Mouse (Mus musculus): ENCODE data around the gene Ddx5. TPM values are rescaled to one million over a fixed set of nuclear protein-coding genes. Genes with fewer than 3 reads are reported as not detected.
"Not testable (repeated sequence)": the region's sequence is repeated elsewhere in the genome, so short reads cannot be mapped to it uniquely, and the experiment has no call there.

Gene Ddx5
- total and polyA plus RNA-seq, 3 experiments = 269 to 1,169 (median 505) TPM

DNA sequence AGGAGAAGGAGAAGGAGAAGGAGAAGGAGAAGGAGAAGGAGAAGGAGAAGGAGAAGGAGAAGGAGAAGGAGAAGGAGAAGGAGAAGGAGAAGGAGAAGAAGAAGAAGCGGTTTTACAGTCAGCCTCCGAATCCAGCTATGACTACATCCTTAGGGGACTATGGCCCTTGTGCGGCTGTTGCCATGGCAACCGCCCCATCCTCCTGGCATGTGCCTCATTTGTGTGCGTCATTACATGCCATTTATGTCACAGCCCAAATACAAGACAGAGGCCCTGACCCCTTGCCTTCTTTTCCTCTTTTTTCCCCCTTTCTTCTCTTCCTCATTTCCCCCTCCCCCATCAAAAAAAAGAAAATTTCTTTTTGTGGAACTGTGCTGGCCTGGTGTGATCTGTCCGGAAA lies 47.8 kb downstream of the Ddx5 start:
- Histone ChIP-seq H3K9ac (ENCODE audit: insufficient read depth, low read depth) (no peak overlapping the region), H3K4me1 (ENCODE audit: control insufficient read depth in 1 of 2, insufficient read depth in 2 of 2) (peaks cover 3 to 64% of the 10 kb centered on the region in 2 experiments; a peak in 3 of 4 replicates), H3K4me3 (replicated peaks in 1 of 3; ENCODE audit: low read depth in 2 of 3, low read length in 2 of 3, poor library complexity in 1 of 3) (no peak overlapping the region), H3K4me2 (ENCODE audit: insufficient read depth, low read depth, poor library complexity, severe bottlenecking) (no peak overlapping the region), H3K27me3 (replicated peaks) (no peaks in the 10 kb centered on the region), H3K9me3 (replicated peaks; ENCODE audit: low read length) (peaks cover 5% of the 10 kb centered on the region), H3K79me2 (replicated peaks; ENCODE audit: control insufficient read depth, extremely low read depth, insufficient read depth, poor library complexity, severe bottlenecking) (peaks cover 9% of the 10 kb centered on the region), H3K27ac (ENCODE audit: insufficient read depth, low read depth) (no peak overlapping the region), H3K36me3 (replicated peaks in 1 of 2; ENCODE audit: control insufficient read depth in 1 of 2, insufficient read depth in 1 of 2, low read length in 1 of 2) (peaks cover 4 to 29% of the 10 kb centered on the region in 2 experiments)
- in situ Hi-C loops (cut with MboI; ENCODE audit: low pct_ligation_motif_present, low pct_unique_long_range_greater_than_20kb, low sequenced_read_pairs) = no loop called here
- TF ChIP-seq MAX (IDR thresholded peaks at IDR 0.05; ENCODE audit: low read length) (no peak), EP300 (IDR thresholded peaks at IDR 0.05; ENCODE audit: low read length) (peak; percentile 29), ZNF384 (IDR thresholded peaks at IDR 0.05; ENCODE audit: low read depth, low read length) (0 out of 2 replicates have a peak, but pooled peaks have one; percentile 2), POLR2A (IDR thresholded peaks at IDR 0.05; ENCODE audit: low read depth, low read length) (no peak), RAD21 (IDR thresholded peaks at IDR 0.05; ENCODE audit: low read depth, low read length) (no peak), MAFK (IDR thresholded peaks at IDR 0.05; ENCODE audit: insufficient replicate concordance, low read length) (no peak), BHLHE40 (IDR thresholded peaks at IDR 0.05; ENCODE audit: low read depth, low read length) (peak; percentile 54), MXI1 (IDR thresholded peaks at IDR 0.05; ENCODE audit: low read depth, low read length) (peak; percentile 64), MYC (IDR thresholded peaks at IDR 0.05; ENCODE audit: low read depth, low read length) (no peak)
- dilution Hi-C loops (cut with MboI; ENCODE audit: extremely low pct_ligation_motif_present, extremely low pct_unique_long_range_greater_than_20kb, low sequenced_read_pairs) = no loop called here
- peak; percentile 94 for DNase-seq (ENCODE audit: extremely low read depth)

DNA sequence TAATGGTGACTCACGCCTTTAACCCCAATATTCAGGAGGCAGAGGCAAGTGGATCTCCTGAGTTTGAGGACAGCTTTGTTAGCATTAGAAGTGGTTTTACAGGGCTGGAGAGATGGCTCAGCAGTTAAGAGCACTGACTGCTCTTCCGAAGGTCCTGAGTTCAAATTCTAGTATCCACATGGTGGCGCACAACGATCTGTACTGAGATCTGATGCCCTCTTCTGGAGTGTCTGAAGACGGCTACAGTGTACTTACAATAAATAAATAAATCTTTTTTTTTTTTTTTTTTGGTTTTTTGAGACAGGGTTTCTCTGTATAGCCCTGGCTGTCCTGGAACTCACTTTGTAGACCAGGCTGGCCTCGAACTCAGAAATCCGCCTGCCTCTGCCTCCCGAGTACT lies 48.3 kb downstream of the Ddx5 start:
- TF ChIP-seq ZNF384 (IDR thresholded peaks at IDR 0.05; ENCODE audit: low read depth, low read length) (0 out of 2 replicates have a peak, but pooled peaks have one; percentile 10), CTCF (conservative IDR thresholded peaks at IDR 0.05 in 1 of 2, IDR thresholded peaks at IDR 0.05 in 1 of 2; ENCODE audit: low read depth in 2 of 2, low read length in 2 of 2) (peak in 1 of 2 experiments; percentile 62; a peak in 2 of 4 replicates), RAD21 (IDR thresholded peaks at IDR 0.05; ENCODE audit: low read depth, low read length) (peak; percentile 10), SMC3 (IDR thresholded peaks at IDR 0.05; ENCODE audit: low read depth, low read length) (peak; percentile 35)
- H3K9me3 ChIP-seq (replicated peaks; ENCODE audit: low read length); dilution Hi-C loops (cut with MboI; ENCODE audit: extremely low pct_ligation_motif_present, extremely low pct_unique_long_range_greater_than_20kb, low sequenced_read_pairs); H3K9ac ChIP-seq (ENCODE audit: insufficient read depth, low read depth); DNase-seq (ENCODE audit: extremely low read depth); H3K27me3 ChIP-seq (replicated peaks); H3K27ac ChIP-seq (ENCODE audit: insufficient read depth, low read depth); H3K79me2 ChIP-seq (replicated peaks; ENCODE audit: control insufficient read depth, extremely low read depth, insufficient read depth, poor library complexity, severe bottlenecking); in situ Hi-C loops (cut with MboI; ENCODE audit: low pct_ligation_motif_present, low pct_unique_long_range_greater_than_20kb, low sequenced_read_pairs); H3K4me2 ChIP-seq (ENCODE audit: insufficient read depth, low read depth, poor library complexity, severe bottlenecking); H3K4me3 ChIP-seq (replicated peaks in 1 of 3; ENCODE audit: low read depth in 2 of 3, low read length in 2 of 3, poor library complexity in 1 of 3): not testable (repeated sequence)
- Histone ChIP-seq H3K36me3 (replicated peaks in 1 of 2; ENCODE audit: control insufficient read depth in 1 of 2, insufficient read depth in 1 of 2, low read length in 1 of 2) (peaks cover 3 to 29% of the 10 kb centered on the region in 2 experiments), H3K4me1 (ENCODE audit: control insufficient read depth in 1 of 2, insufficient read depth in 2 of 2) (peaks cover 3 to 69% of the 10 kb centered on the region in 2 experiments; a peak in 3 of 4 replicates)

DNA sequence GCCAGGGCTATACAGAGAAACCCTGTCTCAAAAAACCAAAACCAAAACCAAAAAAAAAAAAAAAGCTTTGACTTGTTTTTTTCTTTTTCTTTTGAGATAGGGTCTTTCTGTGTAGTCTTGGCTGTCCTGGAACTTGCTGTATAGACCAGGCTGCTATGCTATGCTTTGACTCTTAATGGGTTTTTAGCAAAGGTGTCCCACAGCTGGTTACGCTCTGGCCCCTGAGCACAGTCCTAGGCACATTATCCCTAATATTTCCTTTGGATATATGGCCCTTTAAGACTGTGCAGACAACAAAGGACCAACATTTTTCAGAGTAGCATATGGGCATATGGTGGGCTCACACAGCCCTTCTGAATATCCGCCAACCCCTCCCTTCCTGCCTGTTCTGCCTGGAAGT lies 49.9 kb downstream of the Ddx5 start:
- H3K27me3 ChIP-seq (replicated peaks) = no peaks in the 10 kb centered on the region
- no peak overlapping the region for H3K9ac ChIP-seq (ENCODE audit: insufficient read depth, low read depth)
- H3K27ac ChIP-seq (ENCODE audit: insufficient read depth, low read depth) = no peak overlapping the region
- no peak for DNase-seq (ENCODE audit: extremely low read depth)
- H3K79me2 ChIP-seq (replicated peaks; ENCODE audit: control insufficient read depth, extremely low read depth, insufficient read depth, poor library complexity, severe bottlenecking) = peaks cover 9% of the 10 kb centered on the region
- no peak overlapping the region for H3K4me3 ChIP-seq (replicated peaks in 1 of 3; ENCODE audit: low read depth in 2 of 3, low read length in 2 of 3, poor library complexity in 1 of 3)
- H3K4me1 ChIP-seq (ENCODE audit: control insufficient read depth in 1 of 2, insufficient read depth in 2 of 2) = peaks cover 3 to 78% of the 10 kb centered on the region in 2 experiments; a peak in 3 of 4 replicates
- H3K9me3 ChIP-seq (replicated peaks; ENCODE audit: low read length) = no peaks in the 10 kb centered on the region
- H3K4me2 ChIP-seq (ENCODE audit: insufficient read depth, low read depth, poor library complexity, severe bottlenecking) = no peak overlapping the region
- dilution Hi-C loops (cut with MboI; ENCODE audit: extremely low pct_ligation_motif_present, extremely low pct_unique_long_range_greater_than_20kb, low sequenced_read_pairs) = no loop called here
- TF ChIP-seq ETS1 (conservative IDR thresholded peaks at IDR 0.05; ENCODE audit: low read depth, low read length) = no peak
- peaks cover 0 to 21% of the 10 kb centered on the region in 2 experiments for H3K36me3 ChIP-seq (replicated peaks in 1 of 2; ENCODE audit: control insufficient read depth in 1 of 2, insufficient read depth in 1 of 2, low read length in 1 of 2)
- in situ Hi-C loops (cut with MboI; ENCODE audit: low pct_ligation_motif_present, low pct_unique_long_range_greater_than_20kb, low sequenced_read_pairs) = no loop called here
